Mouse (Mus musculus): Measurements from ENCODE around the gene Gm10197. TPM values are rescaled to one million over a fixed set of nuclear protein-coding genes. Genes with fewer than 3 reads are reported as not detected.

Gm10197 gene
- total RNA-seq, 1 experiment from 2014 or later: not detected

GRCm38 (mm10) chr19:53362967-53363366 lies 8.6 kb downstream of the Gm10197 start:
- peak; percentile 50; the same call in 1 of the 2 replicates for ATAC-seq (replicated peaks; ENCODE audit: low read depth, poor library complexity, severe bottlenecking)

- no peak for ATAC-seq (replicated peaks; ENCODE audit: low read depth, poor library complexity, severe bottlenecking)
Observed at GRCm38 (mm10) chr19:53360265-53360958, 11.2 kb downstream of the Gm10197 start.

GRCm38 (mm10) chr19:53359160-53360033 lies 12.2 kb downstream of the Gm10197 start:
- peak; percentile 11; the same call in 1 of the 2 replicates for ATAC-seq (replicated peaks; ENCODE audit: low read depth, poor library complexity, severe bottlenecking)

GRCm38 (mm10) chr19:53355065-53355464 lies 16.5 kb downstream of the Gm10197 start:
- ATAC-seq (replicated peaks; ENCODE audit: low read depth, poor library complexity, severe bottlenecking): no peak

GRCm38 (mm10) chr19:53354271-53355000 lies 17.1 kb downstream of the Gm10197 start:
- no peak for ATAC-seq (replicated peaks; ENCODE audit: low read depth, poor library complexity, severe bottlenecking)

- ATAC-seq (replicated peaks; ENCODE audit: low read depth, poor library complexity, severe bottlenecking): no peak
Observed at GRCm38 (mm10) chr19:53353864-53354263, 17.7 kb downstream of the Gm10197 start.

- ATAC-seq (replicated peaks; ENCODE audit: low read depth, poor library complexity, severe bottlenecking): no peak
Observed at GRCm38 (mm10) chr19:53345766-53346165, 25.8 kb downstream of the Gm10197 start.

- ATAC-seq (replicated peaks; ENCODE audit: low read depth, poor library complexity, severe bottlenecking): no peak
Observed at GRCm38 (mm10) chr19:53344062-53344461, 27.5 kb downstream of the Gm10197 start.

GRCm38 (mm10) chr19:53343174-53343881 lies 28.2 kb downstream of the Gm10197 start:
- no peak for ATAC-seq (replicated peaks; ENCODE audit: low read depth, poor library complexity, severe bottlenecking)

- ATAC-seq (replicated peaks; ENCODE audit: low read depth, poor library complexity, severe bottlenecking): no peak
Observed at GRCm38 (mm10) chr19:53340423-53340822, 31.1 kb downstream of the Gm10197 start.

GRCm38 (mm10) chr19:53335241-53335640 lies 36.3 kb downstream of the Gm10197 start:
- no peak for ATAC-seq (replicated peaks; ENCODE audit: low read depth, poor library complexity, severe bottlenecking)

- no peak for ATAC-seq (replicated peaks; ENCODE audit: low read depth, poor library complexity, severe bottlenecking)
Observed at GRCm38 (mm10) chr19:53333730-53334129, 37.8 kb downstream of the Gm10197 start.

GRCm38 (mm10) chr19:53331882-53332500 lies 39.6 kb downstream of the Gm10197 start:
- ATAC-seq (replicated peaks; ENCODE audit: low read depth, poor library complexity, severe bottlenecking): no peak

- peak; percentile 69 for ATAC-seq (replicated peaks; ENCODE audit: low read depth, poor library complexity, severe bottlenecking)
Observed at GRCm38 (mm10) chr19:53329992-53330381, 41.6 kb downstream of the Gm10197 start.

GRCm38 (mm10) chr19:53329221-53329991 lies 42.2 kb downstream of the Gm10197 start:
- peak; percentile 40 for ATAC-seq (replicated peaks; ENCODE audit: low read depth, poor library complexity, severe bottlenecking)

GRCm38 (mm10) chr19:53328116-53328515 lies 43.5 kb downstream of the Gm10197 start:
- ATAC-seq (replicated peaks; ENCODE audit: low read depth, poor library complexity, severe bottlenecking): peak; percentile 27

GRCm38 (mm10) chr19:53325578-53326295 lies 45.8 kb downstream of the Gm10197 start:
- ATAC-seq (replicated peaks; ENCODE audit: low read depth, poor library complexity, severe bottlenecking): peak; percentile 57

- no peak for ATAC-seq (replicated peaks; ENCODE audit: low read depth, poor library complexity, severe bottlenecking)
Observed at GRCm38 (mm10) chr19:53324866-53325265, 46.7 kb downstream of the Gm10197 start.

Measured in common myeloid progenitor, adult 5-6 weeks (primary cell).